Mouse (Mus musculus) lung, postnatal 0 days (tissue): ENCODE measurements around the gene Mta3.

ENCODE experiments used
- CTCF ChIP-seq: IDR thresholded peaks from 2 replicates; pipeline ENCODE4 v1.5.1; 2016; ENCODE audit warnings: antibody characterized with exemption, mild to moderate bottlenecking
- EP300 ChIP-seq: IDR thresholded peaks from 2 replicates; pipeline ENCODE4 v1.6.1; 2016; ENCODE audit warnings: antibody characterized with exemption, mild to moderate bottlenecking, control low read depth

DNA sequence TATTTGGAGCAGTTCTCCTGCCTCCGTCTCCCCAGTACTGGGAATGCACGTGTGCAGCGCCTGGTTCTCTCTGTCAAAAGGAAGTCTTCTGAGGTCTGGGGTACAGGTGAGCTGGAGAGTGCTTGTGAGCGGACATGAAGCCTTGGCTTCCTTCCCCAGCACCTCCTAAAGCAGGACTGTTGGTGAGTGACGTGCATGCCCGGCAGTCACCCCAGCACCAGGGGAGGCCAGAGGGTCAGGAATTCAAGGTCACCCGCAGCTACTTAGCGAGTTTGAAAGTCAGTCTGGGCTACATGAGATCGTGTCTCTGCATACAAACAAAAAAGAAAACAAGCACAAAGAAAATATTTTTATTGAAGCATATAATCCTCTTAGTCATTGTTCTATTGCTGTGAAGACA, 17.1 kb downstream of the Mta3 start:
- TF ChIP-seq CTCF (no peak), EP300 (no peak)
